21 mouse cellular contexts compared by ENCODE assay signal in the genomic region with DNA sequence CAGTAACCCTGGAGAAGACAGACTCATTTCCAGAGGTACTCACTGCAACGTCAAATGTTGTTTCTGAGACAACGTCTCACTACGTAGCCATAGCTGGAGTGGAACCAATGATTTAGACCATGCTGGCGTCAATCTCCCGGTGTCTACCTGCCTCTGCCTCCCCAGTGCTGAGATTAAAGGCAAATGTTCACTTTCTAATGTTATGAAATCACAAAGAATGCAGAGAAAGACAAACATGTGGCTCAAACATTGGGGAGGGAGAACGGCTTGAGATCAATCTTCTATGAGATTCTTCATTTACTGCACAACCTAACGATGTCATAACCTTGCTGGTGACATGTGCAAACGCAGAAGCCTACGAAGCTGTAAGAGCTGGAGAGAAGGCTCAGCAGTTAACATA. TPM values are rescaled to one million over a fixed set of nuclear protein-coding genes. Genes with fewer than 3 reads are reported as not detected.
"Had no signal": no experiment of that assay in that cellular context is flagged by ENCODE, and none has a peak within 500 bp of the region (broad histone marks: within the 10 kb centered on the region; RNA-seq: fewer than 3 reads in every experiment).

No protein-coding gene starts in this region.

- H3K9me3 ChIP-seq: midbrain, embryonic 13.5 days; midbrain, embryonic 15.5 days; neural tube, embryonic 12.5 days; stomach, embryonic 15.5 days had no signal

- H3K4me2 ChIP-seq: lung, embryonic 15.5 days; midbrain, embryonic 11.5 days; stomach, embryonic 15.5 days had no signal

- H3K27me3 ChIP-seq: lung, embryonic 15.5 days; megakaryocyte, embryonic 14.5 days; midbrain, embryonic 13.5 days; midbrain, embryonic 15.5 days; neural tube, embryonic 12.5 days; stomach, embryonic 15.5 days had no signal

- H3K4me3 ChIP-seq: lung, embryonic 15.5 days; megakaryocyte, embryonic 14.5 days; midbrain, embryonic 13.5 days; midbrain, embryonic 15.5 days; neural tube, embryonic 12.5 days; stomach, embryonic 15.5 days had no signal

- ATAC-seq: lung, postnatal 0 days; midbrain, embryonic 13.5 days; midbrain, embryonic 15.5 days had no signal

- H3K27ac ChIP-seq: lung, embryonic 15.5 days; macrophage; midbrain, embryonic 13.5 days; midbrain, embryonic 15.5 days; neural tube, embryonic 12.5 days; stomach, embryonic 15.5 days; stomach, postnatal 0 days had no signal

- DNase-seq: lung, adult 2 months; lung, postnatal 14 days; lung, postnatal 36 days; right cerebral cortex, postnatal 14 days; thymus, adult 2 months; thymus, postnatal 25 days; thymus, postnatal 4 days had no signal

- H3K9ac ChIP-seq: lung, embryonic 15.5 days; midbrain, embryonic 15.5 days; neural tube, embryonic 12.5 days; stomach, embryonic 15.5 days had no signal

RNA-seq across cellular contexts. Expression of a gene that starts 3.5 kb away (rescaled TPM):
- total RNA-seq: monocyte, adult 5-6 weeks; neutrophil, adult 5-6 weeks had no signal
- polyA plus RNA-seq: macrophage; midbrain, postnatal 0 days; testis, adult 2 months; thymus, adult 2 months had no signal
